Mouse (Mus musculus) c-Kit-positive CD71-negative TER-119-negative erythroid progenitor cells, embryonic 14.5 days (primary cell): ENCODE measurements at regions not wholly inside any gene's neighbourhood (a gene's known extent, or its start where the extent isn't known, plus 50 kb on each side); places are given as distances from the start of the nearest gene placed in this dataset.

ENCODE experiments used
- DNase-seq: peaks from one replicate; pipeline ENCODE4 v3.0.0-alpha.2; 2013; ENCODE audit warnings: low read depth

DNA sequence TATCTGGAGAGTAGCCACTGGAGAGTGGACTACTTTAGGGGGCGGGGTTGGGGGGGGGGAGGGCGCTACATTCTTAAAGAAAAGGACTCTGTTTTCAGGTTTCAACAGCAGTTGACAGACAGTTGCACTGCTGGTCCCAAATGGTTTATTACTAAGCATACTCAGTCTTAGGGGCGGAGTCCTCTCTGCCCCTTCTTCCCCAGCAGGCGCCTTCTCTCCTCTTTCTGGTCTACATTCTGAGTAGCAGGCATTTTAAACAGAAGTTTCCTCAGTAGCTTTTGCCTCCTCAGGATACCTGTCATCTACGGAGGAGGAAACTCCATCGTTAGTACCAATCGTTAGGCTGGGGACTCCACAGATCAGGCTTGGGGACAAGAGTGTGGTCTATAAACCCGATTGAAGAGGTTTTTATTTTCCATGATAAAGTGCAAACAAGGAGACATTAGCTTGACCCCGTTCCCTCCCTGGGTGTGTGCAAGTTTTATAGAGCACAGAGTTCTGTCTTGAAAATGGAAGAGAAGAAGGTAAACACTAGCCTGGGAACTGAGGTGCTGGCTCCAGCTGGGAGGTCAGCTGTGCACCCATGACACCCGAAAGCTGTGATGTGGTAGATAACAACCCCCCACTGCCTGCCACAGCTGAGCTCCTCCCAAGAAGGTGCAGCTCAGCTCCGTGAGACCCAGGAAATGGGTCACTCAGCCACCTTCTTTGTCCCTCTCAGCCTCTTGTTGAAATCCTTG, 107.8 kb downstream of the Btg1 start:
- DNase-seq, result no peak

DNA sequence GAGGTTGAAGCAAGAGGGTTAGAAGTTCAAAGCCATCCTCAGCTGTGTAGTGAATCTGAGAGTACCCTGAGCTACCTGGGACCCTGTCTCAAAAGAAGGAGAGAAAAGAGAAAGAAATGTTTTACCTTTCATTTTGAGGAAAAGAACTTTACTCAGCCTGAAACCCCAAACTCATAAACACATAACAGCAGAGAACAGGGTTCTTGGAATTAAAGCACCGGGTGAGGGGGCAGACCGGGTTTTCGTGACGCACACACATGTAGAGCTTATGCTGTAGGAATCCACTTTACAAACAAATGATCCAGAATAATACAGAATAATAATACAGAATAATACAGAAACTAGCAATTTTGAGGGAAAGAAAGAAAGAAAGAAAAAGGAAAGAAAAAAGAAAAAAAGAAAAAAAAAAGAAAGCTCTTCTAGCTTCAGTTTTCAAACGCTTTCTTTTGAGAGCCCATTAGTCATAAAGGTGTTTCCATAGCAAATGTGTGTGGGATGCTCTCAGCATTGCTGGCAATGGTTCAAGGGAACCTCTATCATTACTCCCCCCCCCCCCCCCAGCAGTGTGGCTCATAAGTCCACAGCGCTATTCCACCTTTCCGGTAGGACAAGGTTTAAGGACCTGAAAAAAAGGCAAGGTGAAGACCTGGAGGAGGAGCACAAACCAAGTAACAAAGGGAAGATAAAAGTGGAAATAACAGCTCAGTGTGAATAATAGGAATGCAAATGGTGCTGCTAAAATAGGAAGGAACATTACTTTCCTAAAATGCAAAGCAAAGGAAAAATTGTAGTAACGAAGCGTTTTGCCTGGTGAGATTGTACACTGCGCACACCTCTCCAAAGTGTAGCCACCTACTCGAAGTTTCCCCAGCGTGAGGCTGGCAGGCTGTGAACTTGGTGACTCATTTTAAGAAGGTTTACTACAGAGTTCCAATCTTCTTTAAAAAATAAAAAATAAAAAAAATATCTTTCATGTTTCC, 110.3 kb downstream of the Btg1 start:
- DNase-seq, result no peak

DNA sequence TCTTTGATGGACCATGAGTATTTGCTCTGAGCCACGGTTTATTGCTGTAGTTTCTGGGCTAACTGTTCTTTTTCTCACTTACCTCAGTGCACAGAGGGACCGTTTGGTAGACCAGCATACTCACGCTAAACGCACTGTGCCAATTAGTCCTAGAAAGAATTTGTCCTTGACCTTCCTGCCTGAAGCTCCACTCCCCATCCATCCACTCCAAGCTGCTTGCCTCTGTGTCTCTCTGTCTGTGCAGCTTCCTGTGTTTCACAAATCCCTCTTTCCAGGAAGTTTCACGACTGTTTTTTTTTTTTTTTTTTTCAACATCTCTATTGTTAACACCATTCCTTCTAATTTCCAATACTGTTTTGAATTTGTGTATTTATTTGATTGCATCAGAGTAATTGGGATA, 116.8 kb downstream of the Btg1 start:
- no peak for DNase-seq

DNA sequence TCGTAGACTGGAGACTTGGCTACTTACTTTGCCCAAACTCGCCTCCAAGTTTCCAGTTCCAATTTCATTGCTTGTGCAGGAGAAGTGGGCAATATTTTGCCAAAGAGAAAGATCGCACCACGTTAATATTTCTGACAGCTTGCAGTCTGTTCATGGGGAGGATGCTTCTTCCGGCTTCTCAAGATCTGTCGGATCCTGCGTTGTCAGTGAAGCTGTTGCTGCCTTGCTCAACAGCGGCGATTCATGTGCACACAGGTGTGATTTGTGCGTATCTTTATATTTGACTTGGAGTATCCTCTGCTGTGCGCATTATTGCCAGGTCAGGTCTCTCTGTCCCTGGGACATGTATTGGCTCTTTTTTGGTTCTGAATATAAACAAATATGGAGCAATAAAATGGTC, 118.3 kb downstream of the Btg1 start:
- DNase-seq, result no peak

DNA sequence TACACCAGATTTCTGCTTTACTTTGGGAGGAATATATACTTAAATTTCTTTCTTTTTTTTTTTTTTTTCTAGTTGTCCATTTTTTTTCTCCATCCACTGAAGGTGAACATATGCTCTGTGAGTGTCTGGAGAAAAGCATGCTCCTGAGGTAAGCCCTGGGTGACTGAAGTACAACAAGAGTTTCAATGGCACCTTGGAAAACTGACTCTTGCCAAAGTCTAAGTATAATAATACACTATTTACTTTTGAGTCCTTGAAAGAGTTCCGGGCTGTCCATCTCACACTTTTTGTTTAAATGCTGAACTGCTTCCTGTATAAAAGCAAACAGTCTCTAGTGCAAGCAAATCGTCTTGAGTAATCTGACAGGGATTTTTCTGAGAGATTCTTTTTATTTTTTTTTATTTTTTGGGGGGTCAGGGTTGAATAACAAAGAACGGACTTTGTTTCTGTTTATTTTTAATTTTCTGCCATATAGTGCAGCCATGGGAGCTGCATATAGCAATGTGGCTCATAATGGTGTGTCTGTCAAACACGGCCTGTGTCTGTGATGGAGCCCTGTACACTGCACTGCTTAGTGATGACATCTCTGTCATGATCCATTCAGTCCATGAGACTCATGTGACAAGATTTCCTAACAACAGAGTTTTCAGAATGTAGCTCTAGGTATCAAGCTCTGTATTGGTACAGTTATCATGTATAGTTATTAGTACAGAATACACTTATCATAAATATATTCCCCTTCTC, 119.3 kb downstream of the Btg1 start:
- DNase-seq, result no peak

DNA sequence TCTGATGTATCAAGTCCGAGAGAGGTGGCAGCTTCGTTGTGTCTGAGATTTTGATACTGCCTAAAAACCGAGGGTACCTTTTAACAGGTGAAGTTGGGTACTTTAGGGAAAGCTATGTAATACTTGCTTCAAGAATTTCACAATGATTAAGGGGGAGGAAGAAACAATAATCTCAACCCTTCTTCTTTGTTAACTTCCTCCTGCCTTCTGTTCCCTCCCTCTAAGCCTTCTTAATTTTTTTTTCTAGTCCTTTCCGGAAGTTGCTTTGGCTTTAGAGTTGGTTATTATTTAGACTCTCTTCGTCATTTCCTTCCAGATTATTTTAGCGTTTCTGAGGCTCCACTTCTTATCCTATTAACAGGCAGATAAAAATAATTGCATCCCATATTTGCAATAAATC, 121.2 kb downstream of the Btg1 start:
- no peak for DNase-seq

DNA sequence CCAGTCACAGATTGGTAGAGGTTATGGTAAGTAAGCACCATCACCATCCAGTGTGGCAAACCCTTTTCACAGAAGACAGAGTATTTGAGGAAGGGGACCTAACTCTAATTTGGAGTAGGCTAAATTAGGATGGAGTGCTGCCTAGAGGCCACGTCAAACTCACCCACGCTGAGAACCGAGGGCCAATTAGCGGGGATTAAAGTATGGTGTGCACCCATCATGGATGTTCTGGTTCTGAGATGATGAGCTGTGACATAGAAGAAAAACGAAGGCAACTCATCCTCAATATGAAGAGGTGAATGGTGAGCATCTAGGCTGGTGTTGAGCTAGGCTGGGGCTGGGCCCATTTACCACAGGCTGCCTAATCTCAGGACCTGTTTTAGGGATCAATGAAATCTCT, 121.8 kb downstream of the Btg1 start:
- no peak for DNase-seq

DNA sequence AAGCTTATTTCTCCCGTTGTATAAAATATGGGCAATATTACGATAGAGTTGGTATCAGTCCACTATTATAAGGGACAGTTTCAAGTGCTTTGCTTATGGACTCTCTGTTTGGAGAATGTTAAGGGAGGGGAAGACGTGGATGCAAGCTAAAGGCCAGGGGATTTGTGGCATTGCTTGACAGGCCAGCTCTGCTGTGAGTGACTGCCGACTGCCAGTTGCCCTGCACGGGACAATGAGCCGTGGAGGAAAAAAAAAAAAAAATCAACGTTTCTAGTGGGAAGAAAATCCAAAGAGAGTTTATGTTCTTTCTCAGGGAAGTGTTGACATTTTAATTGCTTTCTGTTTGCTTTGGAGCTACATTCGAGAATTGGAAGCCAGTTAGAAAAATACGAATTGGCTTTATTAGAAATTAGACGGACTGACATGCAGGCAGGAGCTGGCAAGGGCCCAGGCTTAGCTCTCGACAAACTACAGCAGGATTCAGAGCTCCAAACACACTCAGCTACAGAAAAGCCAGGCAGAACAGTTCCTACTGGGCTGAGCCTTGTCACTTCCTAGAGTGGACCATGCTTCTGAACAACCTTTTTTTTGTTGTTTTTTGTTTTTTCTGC, 127.5 kb downstream of the Btg1 start:
- DNase-seq, result no peak

DNA sequence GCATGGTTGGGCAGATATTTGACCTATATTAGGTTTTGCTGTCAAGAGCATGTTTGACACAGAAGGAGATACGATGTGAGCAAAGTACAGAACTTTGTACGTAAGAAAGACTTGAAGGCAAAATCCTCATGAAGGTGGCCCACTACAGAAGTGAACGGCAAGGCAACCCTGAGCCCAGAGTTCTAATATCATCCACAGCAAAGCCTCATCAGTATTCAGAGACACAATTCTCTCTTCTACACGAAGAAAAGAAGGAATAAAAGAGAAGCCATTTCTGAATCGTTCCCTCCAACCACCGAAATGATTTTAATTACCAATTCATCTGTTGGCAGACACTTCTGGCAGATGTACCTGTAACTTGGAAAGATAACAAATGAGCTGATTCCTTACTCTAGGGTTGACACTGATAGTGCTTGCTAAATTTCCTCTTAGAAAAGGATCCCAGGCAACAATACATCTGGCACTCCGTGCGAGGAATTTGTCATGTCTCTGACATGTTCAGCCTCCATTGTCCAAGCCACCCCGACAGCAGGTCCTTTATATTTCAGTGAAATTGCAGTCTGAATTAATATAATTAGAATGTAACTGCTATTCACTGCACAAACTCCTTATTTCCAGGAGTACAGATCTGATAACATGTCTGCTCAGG, 130.3 kb downstream of the Btg1 start:
- DNase-seq, result no peak

DNA sequence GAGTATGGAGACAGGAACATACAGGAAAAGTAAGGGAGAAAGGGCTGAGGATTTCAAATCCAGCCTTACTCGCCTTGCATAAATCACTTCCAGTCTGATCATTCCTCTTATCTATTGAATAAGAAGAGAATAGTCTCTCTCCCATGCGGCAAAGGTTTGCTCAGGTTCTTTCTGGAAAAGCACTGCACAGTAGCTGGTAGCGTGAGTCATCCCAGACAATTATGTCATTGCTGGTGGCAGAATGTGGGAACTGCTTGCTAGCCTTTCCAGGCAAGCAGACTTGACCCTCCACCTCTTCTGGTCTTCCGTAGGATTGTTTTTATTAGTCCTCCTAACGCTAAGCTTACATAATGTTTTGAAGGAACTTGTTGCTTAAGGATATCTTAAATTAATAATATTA, 134.1 kb downstream of the Btg1 start:
- no peak for DNase-seq

DNA sequence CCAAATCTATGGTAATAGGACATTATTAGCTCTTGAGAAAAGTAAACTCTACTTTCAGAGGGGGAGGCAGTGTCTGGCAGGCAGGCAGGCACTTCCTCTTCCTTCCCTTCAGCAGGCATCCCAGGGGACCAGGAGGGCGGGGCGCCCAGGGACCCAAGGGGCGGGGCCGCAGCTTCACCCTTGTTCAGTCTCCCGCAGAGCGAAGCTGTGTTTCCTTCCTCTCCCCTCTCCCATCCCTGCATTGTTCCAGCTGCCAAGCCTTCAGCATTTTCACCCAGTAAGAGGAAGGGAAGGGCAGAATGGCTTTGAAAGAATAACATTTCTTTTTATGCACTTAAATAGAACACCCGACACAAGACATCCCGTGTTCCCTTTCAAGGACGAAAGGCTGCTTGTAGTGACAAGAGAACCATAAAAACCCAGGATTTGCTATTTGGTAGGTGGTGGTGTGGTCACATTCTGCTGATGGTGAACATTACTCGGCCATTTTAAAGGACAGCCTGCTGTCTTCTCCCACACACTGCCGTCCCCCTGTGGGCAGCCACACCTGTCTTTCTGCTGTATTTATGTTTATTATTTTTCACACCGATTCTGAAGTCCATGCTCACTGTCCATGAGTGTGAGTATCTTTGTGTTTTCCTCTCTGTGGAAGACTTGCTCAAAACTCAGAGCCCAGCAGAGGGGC, 134.9 kb downstream of the Btg1 start:
- peak; percentile 62 for DNase-seq

DNA sequence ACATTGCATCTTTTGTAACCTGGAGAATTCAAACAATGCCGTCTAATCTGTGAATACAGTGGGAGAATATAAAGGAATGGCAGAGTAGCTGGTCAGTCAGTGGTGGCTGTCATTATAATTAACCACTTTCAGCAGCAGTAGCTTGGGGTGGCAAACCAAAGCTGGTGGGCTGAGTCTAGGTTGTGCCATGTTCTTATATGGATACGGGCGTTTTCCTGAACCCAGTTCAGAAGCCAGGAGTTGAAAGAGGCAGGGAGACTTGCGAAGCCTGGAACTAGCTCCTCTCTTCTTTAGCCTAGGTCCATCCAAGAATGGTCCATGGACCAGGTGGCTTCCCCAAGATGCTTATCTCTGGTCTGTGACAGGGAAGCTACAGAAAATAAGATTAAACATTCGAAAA, 135.7 kb downstream of the Btg1 start:
- DNase-seq, result no peak

DNA sequence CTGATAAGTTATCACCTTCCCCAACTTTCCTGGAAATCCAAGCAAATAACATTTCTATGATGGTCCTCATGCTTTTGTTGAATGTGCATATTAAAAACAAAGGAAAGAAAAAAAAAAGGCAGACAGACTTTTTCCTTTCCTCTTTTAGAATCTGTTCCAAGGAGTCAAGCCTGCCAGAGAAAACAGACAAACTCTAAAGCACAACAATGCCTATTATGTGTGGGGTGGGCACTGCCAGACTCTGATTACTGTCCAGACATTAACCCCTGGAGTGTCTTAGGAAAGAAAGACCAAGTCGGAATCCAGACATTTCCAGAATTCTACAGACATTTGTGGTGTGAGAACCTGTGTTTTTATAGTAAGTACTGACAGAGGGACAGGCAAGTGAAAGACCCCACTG, 136.7 kb downstream of the Btg1 start:
- no peak for DNase-seq

DNA sequence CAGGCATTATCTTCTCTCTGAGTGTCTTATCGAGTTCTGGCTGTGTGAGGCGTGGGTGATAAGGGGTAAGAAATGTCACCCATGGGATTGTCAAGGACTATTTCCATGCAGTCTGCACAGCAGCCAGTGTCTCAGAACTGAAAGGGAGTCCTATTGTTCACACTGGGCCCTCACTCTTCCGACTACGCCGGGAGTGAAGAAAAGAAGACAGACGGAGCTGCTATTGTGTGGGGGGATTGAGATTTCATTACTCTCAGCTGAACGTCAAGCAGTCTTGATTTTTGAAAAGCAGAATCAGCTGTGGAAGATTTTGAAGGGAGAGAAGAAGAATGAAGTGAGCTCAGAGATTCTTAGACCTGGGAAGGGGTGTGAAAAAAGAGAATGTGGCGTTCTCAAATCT, 138.9 kb downstream of the Btg1 start:
- no peak for DNase-seq

DNA sequence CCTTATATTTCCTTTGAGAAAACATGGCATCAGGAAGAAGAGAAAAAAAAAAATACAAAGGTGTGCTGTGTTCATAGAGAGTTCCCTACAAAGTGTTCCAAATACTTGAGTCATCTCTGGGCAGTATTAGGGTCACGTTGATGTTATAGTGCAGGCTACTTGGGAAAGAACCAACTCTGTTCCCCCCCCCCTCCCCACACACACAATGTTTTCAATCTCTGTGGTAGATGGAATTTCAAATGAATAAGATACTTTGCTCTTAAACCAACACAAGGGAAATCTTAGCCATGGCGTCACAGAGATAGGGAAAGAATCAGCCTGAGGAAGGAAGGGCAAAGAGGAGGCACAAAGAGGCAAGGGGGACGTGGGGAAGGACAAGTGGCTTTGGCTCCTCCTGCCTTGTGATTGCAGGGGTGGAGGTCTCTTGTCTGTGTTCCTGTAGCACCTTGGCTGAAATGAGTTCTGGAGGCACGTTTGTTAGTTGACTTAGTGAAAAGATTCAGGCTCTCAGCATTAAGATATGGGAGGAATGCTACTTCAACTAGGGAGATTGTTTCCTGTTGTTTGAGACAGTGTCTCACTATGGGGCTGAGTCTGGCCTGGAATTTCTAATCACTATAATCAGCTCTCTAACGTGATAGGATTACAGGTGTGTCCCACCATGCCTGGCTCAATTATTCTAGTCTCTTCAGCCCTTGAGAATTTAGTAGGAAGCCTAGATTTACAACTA, 139.7 kb downstream of the Btg1 start:
- no peak for DNase-seq

DNA sequence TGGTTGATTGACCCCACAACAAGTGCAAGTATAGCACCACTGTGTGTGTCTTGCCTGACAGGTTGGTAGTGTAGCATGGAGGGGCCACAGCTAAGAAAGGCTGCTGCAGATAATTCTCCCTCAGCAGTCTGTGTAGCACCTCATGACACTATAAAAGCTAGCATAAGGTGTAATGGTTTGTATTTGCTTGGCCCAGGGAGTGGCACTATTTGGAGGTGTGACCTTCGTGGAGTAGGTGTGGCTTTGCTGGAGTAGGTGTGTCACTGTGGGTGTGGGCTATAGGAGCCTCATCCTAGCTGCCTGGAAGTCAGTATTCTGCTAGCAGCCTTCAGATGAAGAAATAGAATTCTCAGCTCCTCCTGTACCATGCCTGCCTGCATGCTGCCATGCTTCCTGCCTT, 140.5 kb downstream of the Btg1 start:
- no peak for DNase-seq

DNA sequence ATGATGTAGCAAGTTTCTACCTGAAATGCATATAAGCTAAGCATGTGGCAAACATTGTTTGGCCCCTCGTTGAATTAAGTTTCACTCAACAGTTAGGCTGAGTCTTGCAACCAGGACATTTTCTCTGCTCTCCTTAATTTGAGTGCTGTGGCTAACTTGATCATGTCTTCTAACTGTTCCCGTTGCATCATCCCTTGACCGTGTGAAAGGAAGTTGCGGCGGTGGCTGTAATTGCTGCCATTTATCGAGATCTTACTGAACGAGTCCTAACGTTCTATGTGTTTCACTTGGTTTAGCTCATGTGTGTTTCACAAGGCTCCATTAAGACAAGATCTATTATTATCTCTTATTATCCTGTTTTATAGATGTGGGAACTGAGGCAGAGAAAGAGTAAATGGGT, 144.8 kb downstream of the Btg1 start:
- DNase-seq, result no peak

DNA sequence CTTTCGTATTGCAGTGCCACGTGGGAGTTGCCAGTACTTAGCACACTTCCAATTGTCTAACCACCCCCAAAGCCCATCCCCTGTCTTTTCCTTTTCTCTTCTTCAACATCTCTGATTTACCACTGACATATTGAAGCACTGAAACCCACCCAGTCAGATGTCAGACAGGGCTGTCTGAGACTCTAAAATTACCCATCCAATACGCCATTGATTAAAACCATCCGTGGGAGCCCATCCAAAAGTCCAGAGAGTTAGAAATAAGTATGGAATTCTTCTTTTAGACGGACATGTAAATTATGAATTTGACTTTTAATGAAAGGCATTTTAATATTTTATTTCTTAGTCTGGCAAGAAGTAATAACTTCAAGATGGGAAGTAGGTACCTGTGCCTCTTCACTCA, 148.8 kb downstream of the Btg1 start:
- no peak for DNase-seq

DNA sequence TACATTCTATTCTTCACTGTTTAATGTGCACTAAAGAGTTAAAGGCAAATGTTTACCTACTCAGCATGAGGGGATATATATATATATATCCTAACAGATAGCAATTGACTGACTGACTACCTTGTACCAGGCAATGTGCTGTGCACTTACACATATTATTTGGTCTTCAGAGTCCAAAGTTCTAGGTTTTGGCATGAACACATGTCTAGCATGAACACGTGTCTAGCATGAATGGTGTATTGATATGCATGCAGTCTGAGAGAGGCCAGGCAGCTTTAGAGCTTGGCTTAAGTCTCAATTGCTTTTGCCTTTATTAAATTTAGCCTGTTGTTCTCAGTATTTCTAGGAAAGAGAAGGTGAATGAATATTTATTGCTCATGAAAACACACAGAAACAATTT, 161.4 kb downstream of the Btg1 start:
- DNase-seq, result no peak

DNA sequence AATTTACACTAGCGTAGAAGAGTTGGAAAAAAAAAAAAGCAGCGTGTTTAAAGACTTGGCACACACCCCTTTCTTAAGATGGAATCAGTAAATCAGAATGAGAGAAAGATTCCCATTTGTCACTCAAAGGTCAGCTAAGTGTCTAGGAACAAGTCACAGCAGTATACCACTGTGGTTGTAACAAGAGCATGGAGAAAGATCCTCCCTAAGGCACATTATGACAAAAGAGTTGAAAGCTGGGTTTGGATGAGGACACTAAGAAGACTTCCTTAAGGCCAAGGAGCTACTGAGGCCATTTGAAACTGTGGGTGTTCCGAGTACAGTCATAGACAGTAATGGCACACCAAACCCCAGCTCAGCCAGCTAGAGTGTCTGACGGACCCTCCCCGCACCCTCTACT, 167.2 kb downstream of the Btg1 start:
- no peak for DNase-seq
